ENCODE assay signal across 16 mouse cellular contexts in the genomic region with DNA sequence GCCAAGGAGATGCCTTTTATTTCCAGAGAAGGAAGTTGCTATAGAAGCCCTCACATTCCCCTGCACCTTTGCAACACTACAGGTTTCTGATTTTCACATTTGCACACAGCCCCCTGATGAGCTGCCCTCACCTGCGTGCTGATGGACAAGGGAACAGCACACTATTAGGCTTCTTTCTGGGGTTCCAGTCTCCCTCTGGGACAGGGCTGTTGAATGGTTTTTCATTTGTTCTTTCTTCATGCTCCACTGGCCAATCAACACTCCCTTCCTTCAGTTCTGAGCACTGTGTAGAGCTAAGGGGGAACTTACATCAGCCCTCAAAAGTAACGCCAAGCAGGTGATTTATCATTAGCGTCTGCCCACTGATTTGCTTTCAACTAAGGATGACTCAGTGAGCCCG.
"Had no signal": no experiment of that assay in that cellular context is flagged by ENCODE, and none has a peak within 500 bp of the region (broad histone marks: within the 10 kb centered on the region; RNA-seq: fewer than 3 reads in every experiment).

No protein-coding gene starts in this region.

- H3K9ac ChIP-seq: kidney, embryonic 15.5 days; liver, embryonic 13.5 days; midbrain, embryonic 12.5 days had no signal

- DNase-seq: kidney, adult 11 months; kidney, adult 8-10 months; kidney, postnatal 10 days; kidney, postnatal 36 days; layer of hippocampus, postnatal 36 days; liver, embryonic 13.5 days; lung, adult 2 months; lung, postnatal 14 days; lung, postnatal 4 days; thymus, adult 2 months; thymus, postnatal 14 days; thymus, postnatal 4 days had no signal

- H3K9me3 ChIP-seq: kidney, embryonic 15.5 days; liver, embryonic 13.5 days; midbrain, embryonic 12.5 days had no signal

- H3K27ac ChIP-seq: kidney, embryonic 15.5 days; left cerebral cortex, adult 2 months; liver, embryonic 13.5 days; midbrain, embryonic 12.5 days; stomach, postnatal 0 days had no signal

- H3K27me3 ChIP-seq: kidney, embryonic 15.5 days; liver, embryonic 13.5 days; midbrain, embryonic 12.5 days had no signal

- H3K4me1 ChIP-seq: kidney, embryonic 15.5 days; liver, embryonic 13.5 days had no signal

- H3K4me3 ChIP-seq: kidney, embryonic 15.5 days; left cerebral cortex, adult 2 months; liver, embryonic 13.5 days; midbrain, embryonic 12.5 days had no signal

- H3K36me3 ChIP-seq: kidney, embryonic 15.5 days; liver, embryonic 13.5 days; midbrain, embryonic 12.5 days had no signal

- H3K4me2 ChIP-seq: kidney, embryonic 15.5 days; liver, embryonic 13.5 days; midbrain, embryonic 12.5 days had no signal
